Mouse (Mus musculus): ENCODE measurements around the gene Slc39a3. TPM values are rescaled to one million over a fixed set of nuclear protein-coding genes. Genes with fewer than 3 reads are reported as not detected.
"Not testable (repeated sequence)": the region's sequence is repeated elsewhere in the genome, so short reads cannot be mapped to it uniquely, and the experiment has no call there.

The Slc39a3 gene
- polyA plus RNA-seq (2015; fragmentation: Nextera tagmentation; extraction: Ambion mirVana) = 17.7 and 17.9 TPM in 2 replicates

- Histone ChIP-seq H3K4me3 (replicated peaks) (peak within 1 kb of the TSS; percentile 96), H3K9ac (peak within 1 kb of the TSS; percentile 81), H3K4me1 (no peaks in the 10 kb centered on the region), H3K9me3 (no peaks in the 10 kb centered on the region), H3K4me2 (peak within 1 kb of the TSS; percentile 88), H3K27me3 (replicated peaks) (no peaks in the 10 kb centered on the region), H3K36me3 (no peaks in the 10 kb centered on the region), H3K27ac (peak within 1 kb of the TSS; percentile 67)
- ATAC-seq (ENCODE audit: insufficient read depth, low FRiP score, low read depth) = peak; percentile 98
- under 1% methylated on average over 35 of the region's 35 CpGs for WGBS
These were observed at the start of gene Slc39a3 for GRCm38 (mm10) chr10:81036988-81037580. TSS of gene Slc39a3 (minus strand) at chr10:81037426.

GRCm38 (mm10) chr10:81087021-81087420 is 49.8 kb upstream of the Slc39a3 start:
- no peak overlapping the region for H3K9ac ChIP-seq
- no peaks in the 10 kb centered on the region for H3K27me3 ChIP-seq (replicated peaks)
- H3K36me3 ChIP-seq = peaks cover 4% of the 10 kb centered on the region; the same call in 1 of the 2 replicates
- no peak overlapping the region for H3K4me2 ChIP-seq
- 0 out of 2 replicates have a peak, but pooled peaks cover 3% of the 10 kb centered on the region for H3K4me1 ChIP-seq
- H3K9me3 ChIP-seq = no peaks in the 10 kb centered on the region
- no peak overlapping the region for H3K27ac ChIP-seq
- ATAC-seq (ENCODE audit: insufficient read depth, low FRiP score, low read depth) = no peak
- 46% methylated on average over 2 of the region's 2 CpGs for WGBS
- no peak overlapping the region for H3K4me3 ChIP-seq (replicated peaks)

DNA sequence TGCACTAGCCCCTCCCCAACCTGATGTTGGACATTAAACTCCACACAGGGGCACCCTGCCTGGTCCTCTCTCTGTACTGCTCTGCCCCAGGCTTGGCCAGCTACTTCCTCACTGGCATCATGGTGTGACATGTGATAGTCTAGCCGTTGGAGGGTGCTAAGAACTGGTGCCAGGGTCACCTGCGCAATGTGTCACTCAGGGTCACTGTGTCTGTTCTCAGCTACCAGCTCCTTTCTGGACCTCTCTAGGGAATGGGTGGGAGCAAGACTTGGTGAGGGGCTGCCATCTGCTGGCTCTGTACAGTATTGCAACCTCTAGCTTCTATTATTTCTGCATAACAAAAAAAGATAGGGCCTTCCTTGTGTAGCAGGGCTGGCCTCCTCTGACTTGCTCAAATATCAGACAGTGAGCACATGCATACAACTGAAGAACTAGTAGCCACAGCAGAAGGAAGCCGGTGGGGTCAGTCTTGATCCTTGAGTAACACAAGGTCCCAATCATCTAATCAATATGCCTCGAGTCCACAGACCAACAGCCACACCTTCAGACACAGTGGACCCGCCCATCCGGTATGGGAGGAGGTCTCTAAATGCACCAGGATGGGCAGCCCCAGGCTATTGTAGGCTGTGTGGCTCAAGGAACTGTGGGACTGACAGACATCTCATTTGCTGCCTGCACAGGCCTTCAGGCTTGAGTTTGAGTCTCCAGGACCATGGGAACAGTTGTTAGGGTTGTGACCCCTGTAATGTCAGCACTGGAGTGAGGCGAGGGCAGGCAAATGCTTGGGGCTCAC is 45.1 kb upstream of the Slc39a3 start:
- Histone ChIP-seq H3K4me1 (no peaks in the 10 kb centered on the region), H3K27ac (no peak overlapping the region), H3K27me3 (replicated peaks) (no peaks in the 10 kb centered on the region), H3K9ac (no peak overlapping the region), H3K4me2 (no peak overlapping the region), H3K9me3 (no peaks in the 10 kb centered on the region), H3K4me3 (replicated peaks) (no peak overlapping the region), H3K36me3 (peaks cover 50% of the 10 kb centered on the region)
- 72% methylated on average over 7 of the region's 7 CpGs for whole genome bisulfite sequencing
- no peak for ATAC-seq (ENCODE audit: insufficient read depth, low FRiP score, low read depth)

GRCm38 (mm10) chr10:81080008-81080655 is 42.9 kb upstream of the Slc39a3 start:
- Histone ChIP-seq H3K4me1 (no peaks in the 10 kb centered on the region), H3K9ac (no peak overlapping the region), H3K27me3 (replicated peaks) (no peaks in the 10 kb centered on the region), H3K36me3 (peaks cover 59% of the 10 kb centered on the region), H3K27ac (no peak overlapping the region), H3K9me3 (no peaks in the 10 kb centered on the region), H3K4me2 (no peak overlapping the region), H3K4me3 (replicated peaks) (no peak overlapping the region)
- 92% methylated on average over 31 of the region's 31 CpGs for WGBS
- ATAC-seq (ENCODE audit: insufficient read depth, low FRiP score, low read depth) = no peak

- no peaks in the 10 kb centered on the region for H3K27me3 ChIP-seq (replicated peaks)
- H3K9me3 ChIP-seq = no peaks in the 10 kb centered on the region
- no peak overlapping the region for H3K4me3 ChIP-seq (replicated peaks)
- no peak overlapping the region for H3K9ac ChIP-seq
- no peak overlapping the region for H3K27ac ChIP-seq
- peaks cover 76% of the 10 kb centered on the region for H3K36me3 ChIP-seq
- H3K4me2 ChIP-seq = no peak overlapping the region
- ATAC-seq (ENCODE audit: insufficient read depth, low FRiP score, low read depth) = no peak
- H3K4me1 ChIP-seq = no peaks in the 10 kb centered on the region
- WGBS = 91% methylated on average over 11 of the region's 11 CpGs
These were observed 40.7 kb upstream of the Slc39a3 start for GRCm38 (mm10) chr10:81077916-81078315.

DNA sequence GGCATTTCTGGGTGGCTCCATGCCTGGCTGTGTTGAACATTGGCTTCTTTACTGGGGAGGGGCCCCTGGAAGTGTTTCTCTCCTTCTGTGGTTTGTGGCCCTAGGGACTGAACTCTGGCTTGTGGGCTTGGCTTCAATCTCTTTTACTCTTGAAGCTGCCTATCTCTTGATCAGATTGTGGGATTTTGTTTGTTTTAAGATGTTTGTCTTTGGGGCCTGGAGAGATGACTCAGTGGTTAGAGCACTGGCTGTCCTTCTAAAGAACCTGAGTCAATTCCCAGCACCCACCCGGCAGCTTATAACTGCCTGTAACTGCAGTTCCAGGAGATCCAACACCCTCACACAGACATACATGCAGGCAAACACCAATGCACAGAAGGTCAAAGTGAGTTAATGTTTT is 39.1 kb upstream of the Slc39a3 start:
- peaks cover 66% of the 10 kb centered on the region for H3K36me3 ChIP-seq
- 68% methylated on average over 1 of the region's 1 CpGs for WGBS
- no peak for ATAC-seq (ENCODE audit: insufficient read depth, low FRiP score, low read depth)
- no peaks in the 10 kb centered on the region for H3K9me3 ChIP-seq
- H3K27ac ChIP-seq = no peak overlapping the region
- no peak overlapping the region for H3K9ac ChIP-seq
- H3K4me1 ChIP-seq = no peaks in the 10 kb centered on the region
- H3K4me3 ChIP-seq (replicated peaks) = no peak overlapping the region
- no peaks in the 10 kb centered on the region for H3K27me3 ChIP-seq (replicated peaks)
- H3K4me2 ChIP-seq = no peak overlapping the region

DNA sequence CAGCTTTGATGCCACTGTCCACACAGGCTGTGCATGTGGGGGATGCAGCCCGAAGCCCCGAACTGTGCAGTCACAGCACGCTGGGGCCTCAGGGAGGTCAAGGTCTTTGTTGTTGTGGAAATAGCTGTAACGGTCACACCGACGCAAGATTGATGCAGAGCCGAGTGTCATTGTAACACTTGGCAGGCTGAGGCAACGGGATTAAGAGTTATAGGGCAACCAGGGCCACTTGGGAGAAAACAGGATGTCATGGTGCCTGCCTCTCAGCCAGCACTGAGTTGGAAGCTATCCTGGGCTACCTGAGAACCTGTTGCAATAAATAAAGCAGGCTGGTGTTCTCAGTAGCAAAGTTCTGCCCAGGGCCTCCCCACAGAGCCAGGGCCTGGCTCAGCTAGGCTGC is 38.5 kb upstream of the Slc39a3 start:
- Histone ChIP-seq H3K4me2 (no peak overlapping the region), H3K36me3 (peaks cover 60% of the 10 kb centered on the region), H3K4me3 (replicated peaks) (no peak overlapping the region), H3K27ac (no peak overlapping the region), H3K9me3 (no peaks in the 10 kb centered on the region), H3K9ac (no peak overlapping the region), H3K27me3 (replicated peaks) (no peaks in the 10 kb centered on the region), H3K4me1 (peaks cover 3% of the 10 kb centered on the region)
- ATAC-seq (ENCODE audit: insufficient read depth, low FRiP score, low read depth) = no peak
- 79% methylated on average over 8 of the region's 8 CpGs for WGBS

GRCm38 (mm10) chr10:81073464-81073863 is 36.2 kb upstream of the Slc39a3 start:
- Histone ChIP-seq H3K36me3 (peaks cover 38% of the 10 kb centered on the region), H3K4me2 (no peak overlapping the region), H3K4me1 (peaks cover 9% of the 10 kb centered on the region), H3K9ac (no peak overlapping the region), H3K4me3 (replicated peaks) (no peak overlapping the region), H3K9me3 (no peaks in the 10 kb centered on the region), H3K27ac (no peak overlapping the region), H3K27me3 (replicated peaks) (no peaks in the 10 kb centered on the region)
- WGBS = 63% methylated on average over 7 of the region's 7 CpGs
- no peak for ATAC-seq (ENCODE audit: insufficient read depth, low FRiP score, low read depth)

DNA sequence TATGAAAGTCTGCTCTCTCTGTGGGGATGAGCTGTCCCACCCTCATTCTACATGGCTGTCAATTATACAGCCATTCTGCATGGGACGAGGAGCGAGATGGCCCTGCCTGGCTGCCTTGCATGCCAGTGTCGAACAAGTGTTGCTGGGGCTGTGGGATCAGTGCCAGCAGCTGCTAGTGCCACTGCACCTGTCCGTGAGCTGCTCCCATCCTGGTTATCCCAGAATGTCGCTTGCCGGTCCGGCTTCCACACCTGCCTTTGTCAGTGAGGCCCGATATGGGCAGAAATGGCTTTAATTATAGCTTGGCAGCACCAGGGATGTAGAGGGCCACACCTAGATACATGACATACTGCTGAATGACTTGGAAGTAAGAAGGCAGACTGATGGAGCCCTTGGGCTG is 35.1 kb upstream of the Slc39a3 start:
- 93% methylated on average over 8 of the region's 8 CpGs for WGBS

DNA sequence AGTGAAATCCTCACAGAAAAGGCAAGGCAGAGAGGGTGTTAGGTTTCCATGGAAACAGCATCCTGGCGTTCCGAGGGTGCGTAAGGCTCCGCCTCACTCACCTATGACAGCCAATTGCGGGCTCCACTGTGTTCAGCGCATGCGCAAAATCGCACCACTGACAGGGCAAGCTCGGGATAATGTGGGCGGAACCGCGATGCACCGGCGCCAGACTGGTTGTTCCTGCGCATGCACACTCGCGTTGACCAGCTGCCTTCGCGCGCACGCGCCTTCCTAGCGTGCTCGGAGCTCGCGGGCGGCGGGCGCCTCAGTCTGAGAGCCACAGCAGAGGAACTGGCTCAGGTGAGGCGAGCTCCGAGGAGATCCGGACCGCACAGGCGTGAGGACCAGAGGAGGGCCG is 32.6 kb upstream of the Slc39a3 start, which contains the start of gene Thop1:
Thop1 (plus strand) TSS at position 200 of the 400 bp plus-strand sequence.
- Histone ChIP-seq H3K4me1 (peaks cover 9% of the 10 kb centered on the region), H3K36me3 (peaks cover 15% of the 10 kb centered on the region), H3K27me3 (replicated peaks) (no peaks in the 10 kb centered on the region), H3K4me2 (peak within 1 kb of the TSS; percentile 78), H3K9me3 (no peaks in the 10 kb centered on the region), H3K4me3 (replicated peaks) (peak within 1 kb of the TSS; percentile 86), H3K27ac (peak within 1 kb of the TSS; percentile 68), H3K9ac (peak within 1 kb of the TSS; percentile 90)
- ATAC-seq (ENCODE audit: insufficient read depth, low FRiP score, low read depth) = peak; percentile 93
- WGBS = under 1% methylated on average over 35 of the region's 35 CpGs

More for the DNA sequence above, 35.1 kb upstream of the Slc39a3 start:
- no peak overlapping the region for H3K9ac ChIP-seq
- no peak overlapping the region for H3K27ac ChIP-seq
- H3K36me3 ChIP-seq = peaks cover 26% of the 10 kb centered on the region
- H3K9me3 ChIP-seq = no peaks in the 10 kb centered on the region
- peaks cover 9% of the 10 kb centered on the region for H3K4me1 ChIP-seq
- no peaks in the 10 kb centered on the region for H3K27me3 ChIP-seq (replicated peaks)
- H3K4me2 ChIP-seq = no peak overlapping the region
- no peak for ATAC-seq (ENCODE audit: insufficient read depth, low FRiP score, low read depth)
- no peak overlapping the region for H3K4me3 ChIP-seq (replicated peaks)

DNA sequence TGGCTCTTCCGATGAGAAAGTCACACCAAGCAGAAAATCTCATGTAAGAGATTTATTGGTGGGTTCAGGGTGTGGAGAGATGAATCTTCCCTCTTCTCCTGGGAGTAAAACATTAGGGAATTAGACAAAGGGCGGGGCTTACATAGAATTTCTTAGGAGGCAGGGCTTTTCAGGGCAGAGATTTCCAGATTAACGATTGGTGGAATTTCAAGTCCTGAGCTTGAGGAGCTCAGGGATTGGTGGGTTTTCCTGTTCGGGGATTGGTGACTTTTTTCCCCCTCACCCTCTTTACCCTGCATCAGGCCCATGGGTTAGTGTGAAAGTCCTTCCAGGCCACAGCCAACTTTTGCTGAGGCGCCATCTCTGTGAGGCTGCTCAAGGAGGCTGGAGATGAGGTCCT is 31.5 kb upstream of the Slc39a3 start:
- H3K4me2 ChIP-seq = no peak overlapping the region
- no peak overlapping the region for H3K4me3 ChIP-seq (replicated peaks)
- H3K9me3 ChIP-seq = no peaks in the 10 kb centered on the region
- 70% methylated on average over 5 of the region's 5 CpGs for WGBS
- H3K27me3 ChIP-seq (replicated peaks) = no peaks in the 10 kb centered on the region
- H3K27ac ChIP-seq = no peak overlapping the region
- peaks cover 9% of the 10 kb centered on the region for H3K4me1 ChIP-seq
- no peak for ATAC-seq (ENCODE audit: insufficient read depth, low FRiP score, low read depth)
- no peak overlapping the region for H3K9ac ChIP-seq
- H3K36me3 ChIP-seq = peaks cover 8% of the 10 kb centered on the region; the same call in 1 of the 2 replicates

DNA sequence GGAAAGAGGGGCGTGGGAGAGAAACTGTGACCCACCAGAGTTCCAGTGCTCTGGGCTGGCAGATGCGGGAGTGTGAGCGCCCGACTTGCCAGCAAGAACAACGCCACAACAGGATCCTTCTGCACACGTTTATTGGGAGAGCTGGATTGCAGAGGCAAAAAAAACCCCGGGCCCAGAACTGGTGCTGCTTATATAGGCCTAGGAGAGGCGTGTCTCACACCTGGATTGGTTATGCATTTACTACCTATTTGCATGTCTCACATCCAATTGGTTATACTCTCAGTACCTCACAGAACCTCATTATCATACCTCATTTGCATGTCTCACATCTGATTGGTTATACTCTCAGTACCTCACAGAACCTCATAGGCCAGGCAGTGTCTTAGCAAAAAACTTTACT is 27.3 kb upstream of the Slc39a3 start:
- H3K27ac ChIP-seq; H3K27me3 ChIP-seq (replicated peaks); ATAC-seq (ENCODE audit: insufficient read depth, low FRiP score, low read depth); H3K36me3 ChIP-seq; H3K9ac ChIP-seq; H3K9me3 ChIP-seq; H3K4me3 ChIP-seq (replicated peaks); H3K4me1 ChIP-seq; H3K4me2 ChIP-seq: not testable (repeated sequence)
- 82% methylated on average over 8 of the region's 8 CpGs for WGBS

Measured in stomach, embryonic 15.5 days (tissue).